ENCODE assay signal across 7 mouse cellular contexts in the genomic region with DNA sequence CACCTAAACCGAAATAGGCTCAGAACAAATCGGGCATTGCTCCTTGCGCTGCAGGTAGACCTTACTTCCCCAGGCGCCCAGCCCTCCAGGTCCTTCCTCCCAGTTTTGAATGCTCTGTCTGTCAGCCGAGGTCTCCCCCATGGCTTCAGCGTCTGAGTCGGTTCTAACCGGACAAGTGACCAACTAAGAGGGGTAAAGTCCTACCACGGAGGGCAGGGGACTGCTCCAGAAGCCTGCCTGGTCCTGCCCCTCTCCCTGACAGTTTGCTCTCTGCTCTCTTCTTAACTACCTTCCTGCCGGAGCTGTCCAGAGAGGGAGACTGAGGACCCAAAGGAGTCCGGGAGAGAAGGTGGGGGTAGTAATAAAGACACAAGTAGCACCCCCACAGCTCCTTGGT. TPM values are rescaled to one million over a fixed set of nuclear protein-coding genes. Genes with fewer than 3 reads are reported as not detected.
DNase-seq lines count a peak whose midpoint lies in the region; ATAC-seq and TF ChIP-seq lines count a peak whose summit lies in the region.

No protein-coding gene starts in this region.

- H3K27ac ChIP-seq in bone marrow macrophage, adult 2 months (ENCODE audit: insufficient read depth, low read depth, low read length) = peak overlapping the region; percentile 56
- H3K27ac ChIP-seq in limb, embryonic 10.5 days = peak overlapping the region; percentile 100
- H3K27ac ChIP-seq in midbrain, embryonic 11.5 days (ENCODE audit: low read depth, low read length) = no peak overlapping the region

- H3K36me3 ChIP-seq in erythroblast, embryonic 14.5 days (ENCODE audit: control insufficient read depth) = peaks cover 18% of the 10 kb centered on the region
- H3K36me3 ChIP-seq in limb, embryonic 10.5 days = peaks cover 9% of the 10 kb centered on the region; the same call in 1 of the 2 replicates
- no peaks in the 10 kb centered on the region for H3K36me3 ChIP-seq in midbrain, embryonic 11.5 days (ENCODE audit: control insufficient read depth, insufficient read depth, low read length)

- no peaks in the 10 kb centered on the region for H3K27me3 ChIP-seq in erythroblast, embryonic 14.5 days (ENCODE audit: control insufficient read depth)
- H3K27me3 ChIP-seq in limb, embryonic 10.5 days (ENCODE audit: low read depth, poor library complexity, severe bottlenecking) = no peaks in the 10 kb centered on the region
- H3K27me3 ChIP-seq in midbrain, embryonic 11.5 days (ENCODE audit: control insufficient read depth, insufficient read depth, low read length) = no peaks in the 10 kb centered on the region

- intact Hi-C loops in heart, postnatal 14 days (cut with DNase I) = no loop called here

- H3K4me1 ChIP-seq in bone marrow macrophage, adult 2 months (ENCODE audit: control insufficient read depth, insufficient read depth, low read length) = peaks cover 23% of the 10 kb centered on the region
- peaks cover 44% of the 10 kb centered on the region for H3K4me1 ChIP-seq in erythroblast, embryonic 14.5 days (ENCODE audit: control insufficient read depth)
- peaks cover 35% of the 10 kb centered on the region for H3K4me1 ChIP-seq in limb, embryonic 10.5 days
- peaks cover 17% of the 10 kb centered on the region for H3K4me1 ChIP-seq in midbrain, embryonic 11.5 days (ENCODE audit: control insufficient read depth, insufficient read depth, low read length)

- TF ChIP-seq POLR2A in bone marrow macrophage, adult 2 months (IDR thresholded peaks at IDR 0.05; ENCODE audit: borderline replicate concordance, low read depth, low read length) = no peak

- WGBS in limb, embryonic 10.5 days = 6% methylated on average over 11 of the region's 11 CpGs
- 3% methylated on average over 11 of the region's 11 CpGs for WGBS in midbrain, embryonic 11.5 days

- DNase-seq in MN1 (ENCODE audit: low spot score) = peak; percentile 24
- DNase-seq in heart, postnatal 14 days = peak; percentile 33 to 50
- DNase-seq in limb, embryonic 10.5 days (ENCODE audit: low spot score) = peak; percentile 61
- DNase-seq in midbrain, embryonic 11.5 days (ENCODE audit: low spot score, missing footprints) = peak; percentile 93
- peak; percentile 28 to 74 for DNase-seq in spleen, postnatal 4 days (ENCODE audit: low spot score in 2 of 2)

- peak overlapping the region; percentile 69 for H3K4me2 ChIP-seq in midbrain, embryonic 11.5 days

- H3K9me3 ChIP-seq in erythroblast, embryonic 14.5 days (ENCODE audit: control insufficient read depth, low read length) = no peaks in the 10 kb centered on the region
- H3K9me3 ChIP-seq in limb, embryonic 10.5 days (replicated peaks) = no peaks in the 10 kb centered on the region
- no peaks in the 10 kb centered on the region for H3K9me3 ChIP-seq in midbrain, embryonic 11.5 days (ENCODE audit: control insufficient read depth, low read length)

- no peak for TF ChIP-seq CTCF in bone marrow macrophage, adult 2 months (IDR thresholded peaks at IDR 0.05; ENCODE audit: low read depth, low read length)

- H3K9ac ChIP-seq in midbrain, embryonic 11.5 days (ENCODE audit: low read length) = peak overlapping the region; percentile 100

- ATAC-seq in midbrain, embryonic 11.5 days (ENCODE audit: low FRiP score) = no peak

- peak overlapping the region; percentile 64 for H3K4me3 ChIP-seq in bone marrow macrophage, adult 2 months (ENCODE audit: insufficient read depth, low read length)
- H3K4me3 ChIP-seq in erythroblast, embryonic 14.5 days (replicated peaks) = peak overlapping the region; percentile 67
- H3K4me3 ChIP-seq in limb, embryonic 10.5 days = peak overlapping the region; percentile 89
- peak overlapping the region; percentile 97 for H3K4me3 ChIP-seq in midbrain, embryonic 11.5 days (ENCODE audit: low read depth, low read length)

RNA-seq across cellular contexts. Expression of a gene that starts 1.6 kb away (rescaled TPM):
- polyA plus RNA-seq in bone marrow macrophage, adult 2 months (2012; ENCODE audit: insufficient read depth, insufficient read length, missing spikeins) = 19.5 and 20.9 TPM in 2 replicates
- 0.24 and 0.26 TPM in 2 replicates for polyA plus RNA-seq in erythroblast, embryonic 14.5 days (2012)
- 10 to 100 TPM; 24.4 to 25.3 TPM for total RNA-seq in heart, postnatal 14 days (2021)
- polyA plus RNA-seq in limb, embryonic 10.5 days (2016; fragmentation: Nextera tagmentation; extraction: Ambion mirVana) = 10.0 and 11.2 TPM in 2 replicates
- 7.8 and 8.8 TPM in 2 replicates for polyA plus RNA-seq in midbrain, embryonic 11.5 days (2014; fragmentation: Nextera tagmentation; extraction: Ambion mirVana)

Comparison
In these comparisons a context has a peak if more than half of its experiments do, and no peak if none do; other contexts are left out.
1. DNase-seq: peak in every context shown above with its lines; median percentile 93 in midbrain, embryonic 11.5 days; 61 in limb, embryonic 10.5 days; 51 in spleen, postnatal 4 days; 42 in heart, postnatal 14 days; 24 in MN1.